Mouse (Mus musculus): ENCODE measurements at regions not wholly inside any gene's neighbourhood (a gene's known extent, or its start where the extent isn't known, plus 50 kb on each side); places are given as distances from the start of the nearest gene placed in this dataset.

- DNase-seq, result no peak
Observed at GRCm38 (mm10) chr14:72778756-72779155, 69.0 kb upstream of the Fndc3a start.

GRCm38 (mm10) chr14:72777927-72778560 is 68.2 kb upstream of the Fndc3a start:
- no peak for DNase-seq

- DNase-seq, result no peak
Observed at GRCm38 (mm10) chr14:72770237-72770636, 60.4 kb upstream of the Fndc3a start.

- DNase-seq, result no peak
Observed at GRCm38 (mm10) chr14:72760123-72760522, 50.3 kb upstream of the Fndc3a start.

Data from heart, postnatal 4 days (tissue).